Mouse (Mus musculus) thymus, adult 2 months (tissue): Measurements from ENCODE around the gene Csnk2a1.

Source experiments
- CTCF ChIP-seq: fragments of 200-500 bp; IDR thresholded peaks from 2 replicates; pipeline ENCODE4 v1.5.1; 2012; ENCODE audit warnings: mild to moderate bottlenecking, control low read depth, low read length, moderate library complexity, borderline replicate concordance; ENCODE audit not compliant: control insufficient read depth, poor library complexity, insufficient read depth; ENCODE audit errors: extremely low read depth
- POLR2A ChIP-seq: fragments of 200-500 bp; IDR thresholded peaks from 2 replicates; pipeline ENCODE4 v1.6.1; 2012; ENCODE audit warnings: mild to moderate bottlenecking, low read length, control low read depth, moderate library complexity; ENCODE audit not compliant: control insufficient read depth, poor library complexity, insufficient read depth; ENCODE audit errors: extremely low read depth

GRCm38 (mm10) chr2:152187132-152187531 is 39.5 kb upstream of the Csnk2a1 start:
- TF ChIP-seq POLR2A (no peak), CTCF (no peak)
